Mouse (Mus musculus): ENCODE measurements around the gene Krtap4-6. TPM values are rescaled to one million over a fixed set of nuclear protein-coding genes. Genes with fewer than 3 reads are reported as not detected.

Krtap4-6 gene
- polyA plus RNA-seq (2012; rRNA removed): not detected in 2 replicates

DNA sequence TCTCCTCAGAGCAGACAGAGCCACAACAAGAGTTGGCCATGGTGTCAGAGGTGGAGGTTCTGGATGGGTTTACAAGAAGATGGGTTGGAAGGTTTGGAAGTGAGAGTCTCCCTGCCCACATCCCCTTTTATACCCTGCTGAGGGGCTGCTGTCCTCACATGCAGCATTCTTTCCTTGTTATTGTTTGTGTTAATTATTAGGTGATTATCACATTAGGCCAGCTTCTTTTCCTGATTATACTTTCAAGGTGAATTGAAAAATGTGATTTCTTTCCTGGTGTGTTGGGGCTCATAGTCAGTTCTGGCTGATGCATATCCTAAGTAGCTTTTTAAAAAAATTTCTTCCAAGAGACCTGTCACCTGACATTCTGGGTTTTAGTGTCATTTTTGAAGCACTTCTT lies at the start of gene Krtap4-6:
Gene Krtap4-6 (minus strand): TSS at position 101 of the 400 bp plus-strand sequence.

DNA sequence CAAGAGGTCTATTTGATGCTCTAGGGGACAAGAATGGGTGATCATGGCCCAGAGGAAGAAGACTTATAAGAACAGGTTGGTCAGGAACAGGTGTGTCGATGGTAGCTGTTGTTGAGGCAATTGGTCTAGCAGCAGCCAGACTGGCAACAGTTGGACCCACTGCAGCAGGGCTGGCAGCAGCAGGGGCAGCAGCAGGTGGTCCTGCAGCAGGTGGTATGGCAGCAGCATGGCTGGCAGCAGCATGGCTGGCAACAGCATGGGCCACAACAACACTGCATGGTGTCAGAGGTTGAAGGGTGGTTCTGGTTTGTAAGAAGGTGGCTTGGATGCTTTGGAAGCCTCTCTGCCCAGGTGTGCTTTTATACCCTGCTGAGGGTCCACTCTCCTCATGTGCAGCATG lies 24.7 kb upstream of the Krtap4-6 start, which contains the start of gene Gm14190:
Gene Gm14190 (minus strand): TSS at position 278 of the 400 bp plus-strand sequence.

DNA sequence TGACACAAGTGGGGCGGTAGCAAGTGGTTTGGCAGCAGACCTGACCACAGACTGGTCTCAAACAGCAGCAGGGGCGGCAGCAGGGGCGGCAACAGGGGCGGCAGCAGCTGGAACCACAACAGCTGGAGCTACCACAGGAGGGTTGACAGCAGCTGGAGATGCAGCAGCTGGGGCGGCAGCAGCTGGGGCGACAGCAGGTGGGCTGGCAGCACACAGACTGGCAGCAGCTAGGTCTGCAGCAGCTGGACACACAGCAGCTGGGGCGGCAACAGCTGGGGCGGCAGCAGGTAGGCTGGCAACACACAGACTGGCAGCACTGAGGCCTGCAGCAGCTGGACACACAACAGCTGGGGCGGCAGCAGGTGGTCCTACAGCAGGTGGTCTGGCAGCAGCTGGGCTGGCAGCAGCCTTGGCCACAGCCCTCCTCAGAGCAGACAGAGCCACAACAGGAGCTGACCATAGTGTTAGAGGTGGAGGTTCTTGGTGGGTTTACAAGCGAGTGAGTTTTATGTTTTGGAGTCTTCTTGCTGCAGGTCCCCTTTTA lies 7.2 kb downstream of the Krtap4-6 start, which contains the start of gene Gm11563:
Gene Gm11563 (minus strand): TSS at position 494 of the 544 bp plus-strand sequence.

DNA sequence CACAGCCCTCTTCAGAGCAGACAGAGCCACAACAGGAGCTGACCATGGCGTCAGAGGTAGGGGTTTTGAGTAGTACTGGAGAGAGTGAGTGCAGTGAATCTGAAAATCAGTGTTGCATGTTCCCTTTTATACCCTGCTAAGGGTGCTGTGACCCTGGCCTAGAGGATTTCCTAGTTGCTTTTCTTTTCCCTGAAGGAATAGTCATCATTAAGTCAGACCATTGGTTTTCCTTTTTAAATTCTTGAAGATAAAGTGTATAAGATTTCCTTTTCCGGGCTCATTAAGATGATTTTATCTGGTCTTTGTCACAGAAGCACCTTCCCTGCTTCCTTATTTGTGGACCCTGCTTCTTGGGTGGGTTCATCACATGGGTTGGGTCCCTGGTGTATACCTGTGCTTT lies 15.6 kb downstream of the Krtap4-6 start, which contains the start of gene Gm11555:
Gene Gm11555 (minus strand): TSS at position 101 of the 400 bp plus-strand sequence.

DNA sequence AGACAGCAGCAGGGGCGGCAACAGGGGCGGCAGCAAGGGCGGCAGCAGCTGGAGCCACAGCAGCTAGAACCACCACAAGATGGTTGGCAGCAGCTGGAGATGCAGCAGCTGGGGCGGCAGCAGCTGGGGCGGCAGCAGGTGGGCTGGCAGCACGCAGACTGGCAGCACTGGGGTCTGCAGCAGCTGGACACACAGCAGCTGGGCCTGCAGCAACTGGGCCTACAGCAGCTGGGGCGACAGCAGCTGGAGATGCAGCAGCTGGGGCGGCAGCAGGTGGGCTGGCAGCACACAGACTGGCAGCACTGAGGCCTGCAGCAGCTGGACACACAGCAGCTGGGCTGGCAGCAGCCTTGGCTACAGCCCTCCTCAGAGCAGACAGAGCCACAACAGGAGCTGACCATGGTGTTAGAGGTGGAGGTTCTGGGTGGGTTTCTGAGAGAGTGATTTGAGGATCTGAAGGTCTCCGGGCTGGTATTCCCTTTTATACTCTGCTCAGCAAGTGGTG lies 22.1 kb downstream of the Krtap4-6 start, which contains the start of gene Krtap4-7:
Gene Krtap4-7 (minus strand): TSS at position 455 of the 505 bp plus-strand sequence.

DNA sequence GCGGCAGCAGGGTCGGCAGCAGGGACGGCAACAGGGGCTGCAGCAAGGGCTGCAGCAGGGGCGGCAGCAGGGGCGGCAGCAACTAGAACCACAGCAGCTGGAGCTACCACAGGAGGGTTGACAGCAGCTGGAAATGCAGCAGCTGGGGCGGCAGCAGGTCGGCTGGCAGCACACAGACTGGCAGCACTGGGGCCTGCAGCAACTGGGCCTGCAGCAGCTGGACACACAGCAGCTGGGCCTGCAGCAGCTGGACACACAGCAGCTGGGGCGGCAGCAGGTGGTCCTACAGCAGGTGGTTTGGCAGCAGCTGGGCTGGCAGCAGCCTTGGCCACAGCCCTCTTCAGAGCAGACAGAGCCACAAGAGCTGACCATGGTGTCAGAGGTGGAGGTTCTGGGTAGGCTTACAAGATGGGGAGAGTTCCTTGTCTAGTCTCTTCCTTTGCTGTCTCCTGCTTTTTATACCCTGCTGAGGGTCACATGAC lies 31.1 kb downstream of the Krtap4-6 start, which contains the start of gene Krtap4-2:
Gene Krtap4-2 (minus strand): TSS at position 432 of the 482 bp plus-strand sequence.

DNA sequence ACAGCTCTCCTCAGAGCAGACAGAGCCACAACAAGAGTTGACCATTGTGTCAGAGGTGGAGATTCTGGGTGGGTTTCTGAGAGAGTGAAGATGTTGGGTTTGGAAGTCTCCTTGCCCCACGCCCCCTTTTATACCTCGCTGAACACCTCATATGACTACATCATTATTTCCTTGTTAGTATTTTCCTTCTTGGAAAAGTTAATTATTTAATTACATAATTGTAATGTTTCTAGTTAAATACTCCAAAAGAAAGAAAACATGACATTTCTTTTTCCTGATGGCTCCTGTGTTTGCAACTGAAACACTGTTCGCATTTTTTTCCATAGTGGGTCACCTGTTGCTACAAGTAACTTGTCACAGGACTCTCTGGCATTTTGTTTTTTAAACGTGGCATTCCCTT lies 37.6 kb downstream of the Krtap4-6 start, which contains the start of gene Krtap4-1:
Gene Krtap4-1 (minus strand): TSS at position 101 of the 400 bp plus-strand sequence.

DNA sequence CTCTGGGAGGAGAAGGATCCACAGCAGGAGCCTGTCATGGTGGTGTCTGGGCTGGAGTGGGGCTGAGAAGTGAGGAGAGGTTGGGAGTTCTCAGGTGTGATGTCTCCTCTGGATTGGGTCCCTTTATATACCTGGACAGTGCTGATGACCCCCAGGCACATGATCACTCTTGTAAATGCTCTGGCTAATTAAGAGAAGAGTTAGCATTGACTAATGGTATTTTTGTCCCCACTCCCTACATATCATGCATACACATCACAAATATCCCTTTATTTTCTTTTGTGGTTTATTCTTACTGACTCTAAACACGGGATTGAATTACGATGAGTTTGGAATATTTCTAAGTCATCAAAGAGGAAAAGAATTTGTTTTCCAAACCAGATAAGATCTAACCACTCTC lies 45.4 kb downstream of the Krtap4-6 start, which contains the start of gene Gm11562:
Gene Gm11562 (minus strand): TSS at position 101 of the 400 bp plus-strand sequence.

Other genes starting within 250 kb of the Krtap4-6 start
- gene Krt12, start 243.7 kb downstream of the Krtap4-6 start, polyA plus RNA-seq (2012; rRNA removed): 0.07 and 0.14 TPM in 2 replicates
- gene Krt20, start 227.8 kb downstream of the Krtap4-6 start, polyA plus RNA-seq (2012; rRNA removed): 0.08 and 0.09 TPM in 2 replicates
- gene Krt23, start 172.8 kb downstream of the Krtap4-6 start, polyA plus RNA-seq (2012; rRNA removed): 0.02 and 0.49 TPM in 2 replicates
- gene Krt39, start 144.6 kb downstream of the Krtap4-6 start, polyA plus RNA-seq (2012; rRNA removed): not detected in 2 replicates
- gene Krt40, start 122.8 kb downstream of the Krtap4-6 start, polyA plus RNA-seq (2012; rRNA removed): not detected in 2 replicates
- not detected in 2 replicates for gene Krtap3-3, start 115.1 kb downstream of the Krtap4-6 start, polyA plus RNA-seq (2012; rRNA removed)
- gene Krtap3-2, start 109.1 kb downstream of the Krtap4-6 start, polyA plus RNA-seq (2012; rRNA removed): not detected in 2 replicates
- not detected in 2 replicates for gene Gm11939, start 106.5 kb downstream of the Krtap4-6 start, polyA plus RNA-seq (2012; rRNA removed)
- not detected in 2 replicates for gene Krtap3-1, start 99.3 kb downstream of the Krtap4-6 start, polyA plus RNA-seq (2012; rRNA removed)
- gene Krtap1-5, start 84.9 kb downstream of the Krtap4-6 start, polyA plus RNA-seq (2012; rRNA removed): not detected in 2 replicates
- not detected in 2 replicates for gene Krtap1-4, start 82.3 kb downstream of the Krtap4-6 start, polyA plus RNA-seq (2012; rRNA removed)
- gene Krtap1-3, start 74.6 kb downstream of the Krtap4-6 start, polyA plus RNA-seq (2012; rRNA removed): not detected in 2 replicates
- not detected in 2 replicates for gene Krtap9-3, start 67.9 kb downstream of the Krtap4-6 start, polyA plus RNA-seq (2012; rRNA removed)
- not detected in 2 replicates for gene Gm11938, start 62.7 kb downstream of the Krtap4-6 start, polyA plus RNA-seq (2012; rRNA removed)
- not detected in 2 replicates for gene Gm11937, start 55.8 kb downstream of the Krtap4-6 start, polyA plus RNA-seq (2012; rRNA removed)
- not detected in 2 replicates for gene Krtap2-4, start 51.1 kb downstream of the Krtap4-6 start, polyA plus RNA-seq (2012; rRNA removed)
- not detected in 2 replicates for gene Gm11562, start 45.5 kb downstream of the Krtap4-6 start, polyA plus RNA-seq (2012; rRNA removed)
- not detected in 2 replicates for gene Krtap4-1, start 37.7 kb downstream of the Krtap4-6 start, polyA plus RNA-seq (2012; rRNA removed)
- gene Krtap4-2, start 30.9 kb downstream of the Krtap4-6 start, polyA plus RNA-seq (2012; rRNA removed): not detected in 2 replicates
- not detected in 2 replicates for gene Krtap4-7, start 21.9 kb downstream of the Krtap4-6 start, polyA plus RNA-seq (2012; rRNA removed)
- gene Gm11555, start 15.7 kb downstream of the Krtap4-6 start, polyA plus RNA-seq (2012; rRNA removed): not detected in 2 replicates
- not detected in 2 replicates for gene Gm11563, start 7.0 kb downstream of the Krtap4-6 start, polyA plus RNA-seq (2012; rRNA removed)
- gene Gm14190, start 24.8 kb upstream of the Krtap4-6 start, polyA plus RNA-seq (2012; rRNA removed): not detected in 2 replicates
- not detected in 2 replicates for gene Gm14180, start 68.3 kb upstream of the Krtap4-6 start, polyA plus RNA-seq (2012; rRNA removed)
- not detected in 2 replicates for gene Gm11595, start 107.0 kb upstream of the Krtap4-6 start, polyA plus RNA-seq (2012; rRNA removed)
- gene Krtap4-8, start 114.7 kb upstream of the Krtap4-6 start, polyA plus RNA-seq (2012; rRNA removed): not detected in 2 replicates
- not detected in 2 replicates for gene Krtap4-9, start 119.2 kb upstream of the Krtap4-6 start, polyA plus RNA-seq (2012; rRNA removed)
- not detected in 2 replicates for gene Gm11596, start 127.5 kb upstream of the Krtap4-6 start, polyA plus RNA-seq (2012; rRNA removed)
- not detected in 2 replicates for gene Gm11569, start 133.0 kb upstream of the Krtap4-6 start, polyA plus RNA-seq (2012; rRNA removed)
- not detected in 2 replicates for gene Gm11554, start 138.5 kb upstream of the Krtap4-6 start, polyA plus RNA-seq (2012; rRNA removed)
- gene Krtap4-13, start 143.9 kb upstream of the Krtap4-6 start, polyA plus RNA-seq (2012; rRNA removed): not detected in 2 replicates
- gene Gm11564, start 149.7 kb upstream of the Krtap4-6 start, polyA plus RNA-seq (2012; rRNA removed): not detected in 2 replicates
- gene 2300003K06Rik, start 172.1 kb upstream of the Krtap4-6 start, polyA plus RNA-seq (2012; rRNA removed): not detected in 2 replicates
- gene Krtap4-16, start 185.6 kb upstream of the Krtap4-6 start, polyA plus RNA-seq (2012; rRNA removed): not detected in 2 replicates
- gene Gm11568, start 192.0 kb upstream of the Krtap4-6 start, polyA plus RNA-seq (2012; rRNA removed): not detected in 2 replicates
- not detected in 2 replicates for gene Gm11559, start 198.5 kb upstream of the Krtap4-6 start, polyA plus RNA-seq (2012; rRNA removed)
- not detected in 2 replicates for gene Krtap9-1, start 207.4 kb upstream of the Krtap4-6 start, polyA plus RNA-seq (2012; rRNA removed)
- not detected in 2 replicates for gene Gm11567, start 213.2 kb upstream of the Krtap4-6 start, polyA plus RNA-seq (2012; rRNA removed)
- gene Krtap31-1, start 242.0 kb upstream of the Krtap4-6 start, polyA plus RNA-seq (2012; rRNA removed): not detected in 2 replicates
- not detected in 2 replicates for gene Gm11565, start 248.8 kb upstream of the Krtap4-6 start, polyA plus RNA-seq (2012; rRNA removed)